Mouse (Mus musculus): ENCODE results near the gene Lrcol1. TPM values are rescaled to one million over a fixed set of nuclear protein-coding genes. Genes with fewer than 3 reads are reported as not detected.

The Lrcol1 gene
- polyA plus RNA-seq, 3 experiments from 2014 or later = 0.49 TPM; not detected in 2

DNA sequence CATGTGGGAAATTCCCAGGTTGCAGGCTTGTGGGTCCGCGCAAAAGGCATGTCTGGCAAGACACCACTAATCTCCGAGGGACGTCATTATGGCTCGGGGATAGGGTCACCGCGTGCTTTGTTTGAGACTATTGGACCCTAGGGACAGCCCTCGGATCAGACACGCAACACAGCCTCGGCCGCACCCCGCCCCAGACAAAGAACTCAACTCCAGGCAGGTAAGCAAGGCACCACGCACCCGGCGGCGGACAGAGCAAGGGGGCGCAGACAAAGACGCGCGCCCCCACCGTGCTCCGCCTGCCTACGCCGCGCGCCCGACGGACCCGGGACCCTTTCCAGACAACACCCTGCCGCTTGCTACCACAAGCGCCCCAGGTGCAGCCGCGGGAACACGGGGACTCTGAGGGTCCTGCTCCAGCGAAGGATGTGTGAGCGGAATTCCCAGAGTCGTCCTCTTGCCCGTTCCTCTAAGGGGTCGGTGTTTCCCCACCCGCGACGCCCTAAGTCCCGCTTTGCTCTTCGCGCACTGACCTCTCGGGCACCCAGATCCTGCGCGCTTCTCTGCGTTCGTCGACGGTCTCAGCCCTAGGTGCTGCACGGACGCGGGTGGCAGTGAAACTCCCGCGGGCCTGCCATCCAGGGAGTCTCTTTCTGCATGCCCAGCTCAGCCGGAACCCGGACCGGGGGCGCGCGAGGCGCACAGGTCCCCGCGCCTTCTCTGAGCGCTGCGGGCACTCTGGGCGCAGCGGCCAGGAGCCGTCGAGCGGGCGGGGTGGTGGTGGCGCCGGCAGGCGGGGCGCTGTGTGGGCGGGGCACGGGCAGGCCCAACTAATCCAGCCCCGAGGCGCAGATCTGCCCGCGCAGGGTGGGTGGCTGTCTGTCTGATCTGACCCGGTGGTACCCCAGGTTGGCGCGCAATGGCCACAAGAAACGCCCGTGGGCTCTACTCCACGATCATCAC lies 42.1 kb downstream of the Lrcol1 start:
- no peak for ATAC-seq

DNA sequence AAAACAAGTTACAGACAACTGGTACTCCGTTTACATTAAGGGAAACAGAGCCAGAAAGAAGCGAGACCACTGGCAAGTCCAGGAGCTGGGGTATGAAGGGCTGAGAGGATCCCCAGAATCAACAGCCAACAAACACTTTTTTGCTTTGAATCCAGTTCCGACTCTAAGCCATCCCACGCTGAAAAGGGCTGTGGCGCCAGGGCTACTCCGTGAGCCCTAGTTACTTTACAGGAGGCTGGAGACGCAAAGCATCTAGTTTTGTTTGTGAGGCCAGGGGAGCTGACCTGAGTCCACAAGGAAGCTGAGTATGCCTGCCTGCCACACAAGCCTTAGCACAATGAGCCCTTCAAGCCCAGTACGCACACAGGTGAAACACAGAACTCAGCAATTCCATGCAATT lies 42.8 kb downstream of the Lrcol1 start:
- no peak for ATAC-seq

- no peak for ATAC-seq
These were observed 46.1 kb downstream of the Lrcol1 start for GRCm38 (mm10) chr5:110390631-110391030.

DNA sequence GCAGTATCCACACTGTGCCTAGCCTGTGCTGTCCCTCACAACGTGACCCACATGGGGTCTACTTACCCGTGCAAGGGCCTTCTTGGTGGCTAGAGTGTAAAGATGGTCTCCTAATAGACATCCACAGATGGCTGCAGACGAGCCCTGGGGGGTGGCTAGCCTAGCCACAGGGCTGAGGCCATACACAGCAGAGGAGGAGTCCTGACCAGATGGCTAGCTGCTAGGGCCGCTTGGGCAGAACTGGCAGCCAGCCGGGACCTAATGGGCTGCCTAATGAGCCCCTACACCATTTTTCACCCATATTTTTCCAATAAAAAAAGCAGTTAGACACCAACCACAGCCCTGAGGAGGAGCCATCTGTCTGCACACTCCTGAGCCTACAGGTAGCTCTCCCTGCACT lies 48.2 kb downstream of the Lrcol1 start:
- ATAC-seq = no peak

DNA sequence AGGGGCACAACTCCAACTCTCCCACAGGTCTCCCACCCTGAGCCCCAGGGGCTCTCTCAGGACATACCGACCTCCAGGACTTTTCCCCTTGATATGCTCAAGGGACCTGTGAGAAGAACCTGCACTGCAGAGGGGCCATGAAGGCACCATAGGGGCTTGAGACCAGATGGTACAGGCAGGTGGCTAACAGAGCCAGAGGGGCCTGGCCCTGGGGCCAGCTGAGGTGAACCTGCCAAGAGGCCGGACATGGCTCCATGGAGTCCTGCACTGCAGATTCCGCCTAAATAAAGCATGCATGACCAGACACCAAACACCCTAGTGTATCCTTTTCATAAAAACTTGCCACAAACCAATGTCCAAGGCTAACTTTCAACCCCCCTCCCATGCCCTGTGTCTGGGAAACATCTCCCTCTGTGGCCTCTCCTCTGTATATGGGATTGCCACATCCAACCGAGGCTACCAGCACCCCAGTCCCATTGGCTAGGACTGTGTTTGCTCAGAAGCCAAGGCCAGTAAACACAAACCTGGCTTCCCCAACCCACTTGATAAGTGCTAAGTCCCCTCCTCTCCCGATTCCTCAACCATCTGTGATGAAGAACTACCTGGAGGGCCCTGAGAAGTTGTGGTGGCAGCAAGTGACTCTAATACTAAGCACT lies 50.6 kb downstream of the Lrcol1 start:
- no peak for ATAC-seq

GRCm38 (mm10) chr5:110401101-110401500 lies 56.6 kb downstream of the Lrcol1 start:
- no peak for ATAC-seq

DNA sequence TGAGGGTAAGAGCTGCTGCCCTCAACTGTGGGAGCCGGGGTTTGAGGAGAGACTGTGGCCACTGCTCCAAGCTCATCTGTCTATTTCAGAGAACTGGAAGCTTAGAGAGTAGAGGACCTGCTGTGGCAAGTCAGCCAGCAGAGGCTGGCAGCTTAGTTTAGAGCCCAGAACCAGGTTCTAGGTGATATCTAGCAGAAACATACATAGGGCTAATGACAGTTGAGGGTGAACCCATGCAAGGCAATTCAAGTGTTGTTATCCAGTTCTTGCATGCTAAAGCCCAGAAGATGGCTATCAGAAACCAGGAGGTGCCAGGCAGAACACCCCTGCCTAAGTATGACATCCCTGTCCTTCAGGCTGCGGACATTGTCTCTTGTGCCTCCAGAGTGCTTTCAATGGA lies 58.0 kb downstream of the Lrcol1 start:
- ATAC-seq = no peak

- no peak for ATAC-seq
These were observed 59.4 kb downstream of the Lrcol1 start for GRCm38 (mm10) chr5:110403931-110404330.

Other genes starting within 250 kb of the Lrcol1 start
- gene Plcxd1, start 244.8 kb upstream of the Lrcol1 start, polyA plus RNA-seq (2017; shearing (Covaris generic)) = 1 to 10 TPM in 1 of 3 experiments, under 1 TPM in 2; 0.54 to 1.7 (median 0.75) TPM
- gene Gtpbp6, start 236.5 kb upstream of the Lrcol1 start, polyA plus RNA-seq (2017; shearing (Covaris generic)) = 10 to 100 TPM; 12.3 to 15.1 (median 13.5) TPM
- 1 to 10 TPM; 2.7 to 4.5 (median 4.4) TPM for gene Zfp605, start 234.6 kb upstream of the Lrcol1 start, polyA plus RNA-seq (2017; shearing (Covaris generic))
- 10 to 100 TPM; 33.8 to 56.1 (median 45.1) TPM for gene Chfr, start 208.9 kb upstream of the Lrcol1 start, polyA plus RNA-seq (2017; shearing (Covaris generic))
- 10 to 100 TPM; 18.9 to 22.7 (median 21.9) TPM for gene Golga3, start 168.0 kb upstream of the Lrcol1 start, polyA plus RNA-seq (2017; shearing (Covaris generic))
- 10 to 100 TPM; 15.5 to 19.4 (median 16.0) TPM for gene Ankle2, start 113.7 kb upstream of the Lrcol1 start, polyA plus RNA-seq (2017; shearing (Covaris generic))
- 10 to 100 TPM; 20.3 to 32.8 (median 29.9) TPM for gene Pgam5, start 74.8 kb upstream of the Lrcol1 start, polyA plus RNA-seq (2017; shearing (Covaris generic))
- 1 to 10 TPM; 2.7 to 4.2 (median 3.1) TPM for gene Pxmp2, start 58.5 kb upstream of the Lrcol1 start, polyA plus RNA-seq (2017; shearing (Covaris generic))
- gene Pole, start 58.4 kb upstream of the Lrcol1 start, polyA plus RNA-seq (2017; shearing (Covaris generic)) = 10 to 100 TPM in 1 of 3 experiments, 1 to 10 TPM in 2; 4.2 to 16.9 (median 6.5) TPM
- gene P2rx2, start 1.5 kb upstream of the Lrcol1 start, polyA plus RNA-seq (2017; shearing (Covaris generic)) = not detected
- 1 to 10 TPM; 4.2 to 9.1 (median 6.6) TPM for gene Fbrsl1, start 103.8 kb downstream of the Lrcol1 start, polyA plus RNA-seq (2017; shearing (Covaris generic))
- gene Galnt9, start 199.6 kb downstream of the Lrcol1 start, polyA plus RNA-seq (2017; shearing (Covaris generic)) = 1 to 10 TPM; 4.5 to 9.7 (median 7.5) TPM